Mouse (Mus musculus) G1E (cell line): ENCODE measurements around the gene Pde4d. TPM values are rescaled to one million over a fixed set of nuclear protein-coding genes. Genes with fewer than 3 reads are reported as not detected.

Experiments
- ATAC-seq: 2 replicates; pipeline ENCODE4 v1.8.0; 2016; ENCODE audit warnings: mild to moderate bottlenecking; ENCODE audit not compliant: insufficient number of reproducible peaks, poor library complexity, low FRiP score, severe bottlenecking; ENCODE audit errors: extremely low read depth
- DNase-seq: peaks from one replicate; pipeline ENCODE4 v3.0.0; 2012; ENCODE audit warnings: low spot score
- H3K27me3 ChIP-seq: 2 replicates; pipeline ENCODE4 v1.6.1; 2012; ENCODE audit warnings: mild to moderate bottlenecking, low read length, inconsistent platforms; ENCODE audit not compliant: insufficient read depth
- H3K36me3 ChIP-seq: replicated peaks from 2 replicates; pipeline ENCODE3; 2012; ENCODE audit warnings: mild to moderate bottlenecking, inconsistent platforms
- H3K4me1 ChIP-seq: 2 replicates; pipeline ENCODE4 v1.6.1; 2012; ENCODE audit warnings: low read depth, low read length, inconsistent platforms, mixed read lengths; ENCODE audit not compliant: insufficient read depth
- H3K4me3 ChIP-seq: 2 replicates; pipeline ENCODE4 v1.5.1; 2012; ENCODE audit warnings: low read depth, mild to moderate bottlenecking, inconsistent platforms, low read length, moderate library complexity, mixed read lengths
- H3K9me3 ChIP-seq: replicated peaks from 2 replicates; pipeline ENCODE4 v1.6.1; 2012; ENCODE audit warnings: inconsistent platforms
- CTCF ChIP-seq: IDR thresholded peaks from 2 replicates; pipeline ENCODE4 v1.5.1; 2012; ENCODE audit warnings: low read depth, low read length, inconsistent platforms, mixed read lengths
- GATA1 ChIP-seq: IDR thresholded peaks from 2 replicates; pipeline ENCODE4 v1.6.1; 2012; ENCODE audit warnings: borderline replicate concordance, low read length, inconsistent platforms, mixed read lengths
- GATA2 ChIP-seq: IDR thresholded peaks from 2 replicates; pipeline ENCODE4 v1.6.1; 2012; ENCODE audit warnings: low read depth, low read length, inconsistent platforms, borderline replicate concordance
- POLR2AphosphoS5 ChIP-seq: IDR thresholded peaks from 2 replicates; pipeline ENCODE4 v1.6.1; 2012; ENCODE audit warnings: low read depth, low read length, inconsistent platforms; ENCODE audit not compliant: insufficient replicate concordance
- TAL1 ChIP-seq: conservative IDR thresholded peaks from 2 replicates; pipeline ENCODE4 v1.6.1; 2012; ENCODE audit warnings: low read depth, low read length, inconsistent platforms, mixed read lengths
- polyA plus RNA-seq: library from polyadenylated mRNA; stranded (reverse); fragments of >175 nt; gene quantifications from 2 replicates; pipeline ENCODE4 v1.2.3, GENCODE M21; 2012
- total RNA-seq, 2 experiments: library from RNA; stranded (forward) in 1 of 2; stranded (reverse) in 1 of 2; fragments of 200-1000 nt in 1 of 2; fragments of >200 nt in 1 of 2; fragmentation: Nextera tagmentation in 1 of 2; gene quantifications; 2 replicates each; pipeline ENCODE4 v1.2.3; 2014 to 2017

Pde4d gene
- total and polyA plus RNA-seq, 3 experiments, result 8.2 to 124 (median 22.6) TPM

DNA sequence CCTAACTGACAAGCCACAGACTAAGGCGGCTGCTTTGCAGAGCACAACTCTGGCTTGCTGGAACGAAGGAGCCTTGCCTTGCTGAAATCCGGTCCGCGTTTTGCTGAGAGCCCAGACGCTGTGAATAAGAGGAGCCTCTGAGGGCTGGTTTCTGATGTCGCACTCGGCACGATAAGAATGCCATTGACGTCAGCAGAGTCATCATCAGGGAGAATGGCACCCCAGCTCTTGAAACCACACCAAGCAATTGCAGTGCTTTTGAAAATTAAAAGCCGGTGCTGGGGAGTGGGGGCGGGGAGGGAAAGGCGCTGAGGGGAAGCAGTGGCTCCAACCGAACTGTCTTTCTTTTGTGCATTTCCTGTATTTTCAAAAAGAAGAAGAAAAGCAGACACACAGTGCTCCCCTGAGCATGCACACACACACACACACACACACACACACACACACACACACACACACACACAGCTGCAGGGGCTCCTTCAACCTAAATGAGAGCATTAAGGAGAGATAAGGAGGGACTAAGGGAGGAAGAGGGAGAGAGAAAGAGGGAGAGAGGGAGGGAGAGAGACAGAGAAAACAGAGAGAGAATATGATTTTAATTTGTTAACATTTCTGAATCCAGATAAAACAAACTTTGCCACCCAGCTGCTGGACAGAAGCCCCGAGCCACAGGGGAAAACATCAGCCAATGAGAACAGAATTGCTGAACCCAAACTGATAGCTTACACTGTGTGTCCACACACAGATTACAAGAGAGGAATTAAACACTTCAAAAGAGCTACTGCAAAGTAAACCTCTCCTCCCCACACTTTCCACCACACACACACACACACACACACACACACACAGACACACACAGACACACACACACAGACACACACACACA lies 1372.9 kb downstream of the Pde4d start:
- TF ChIP-seq GATA1 (no peak), POLR2AphosphoS5 (no peak), CTCF (no peak), TAL1 (no peak), GATA2 (no peak)
- Histone ChIP-seq H3K9me3 (no peaks in the 10 kb centered on the region), H3K4me1 (peaks cover 68% of the 10 kb centered on the region), H3K27me3 (no peaks in the 10 kb centered on the region), H3K4me3 (peak overlapping the region; percentile 54; the same call in 1 of the 2 replicates), H3K36me3 (peaks cover 28% of the 10 kb centered on the region)
- peak; percentile 71 for DNase-seq
- ATAC-seq, result peak; percentile 95

GRCm38 (mm10) chr13:109823307-109824031 lies 1373.7 kb downstream of the Pde4d start:
- Histone ChIP-seq H3K27me3 (no peaks in the 10 kb centered on the region), H3K4me1 (peaks cover 72% of the 10 kb centered on the region), H3K9me3 (no peaks in the 10 kb centered on the region), H3K4me3 (no peak overlapping the region; the same call in 1 of the 2 replicates), H3K36me3 (peaks cover 28% of the 10 kb centered on the region)
- ATAC-seq, result no peak
- DNase-seq, result peak; percentile 32
- TF ChIP-seq GATA1 (no peak), GATA2 (no peak), TAL1 (no peak), CTCF (no peak), POLR2AphosphoS5 (no peak)

DNA sequence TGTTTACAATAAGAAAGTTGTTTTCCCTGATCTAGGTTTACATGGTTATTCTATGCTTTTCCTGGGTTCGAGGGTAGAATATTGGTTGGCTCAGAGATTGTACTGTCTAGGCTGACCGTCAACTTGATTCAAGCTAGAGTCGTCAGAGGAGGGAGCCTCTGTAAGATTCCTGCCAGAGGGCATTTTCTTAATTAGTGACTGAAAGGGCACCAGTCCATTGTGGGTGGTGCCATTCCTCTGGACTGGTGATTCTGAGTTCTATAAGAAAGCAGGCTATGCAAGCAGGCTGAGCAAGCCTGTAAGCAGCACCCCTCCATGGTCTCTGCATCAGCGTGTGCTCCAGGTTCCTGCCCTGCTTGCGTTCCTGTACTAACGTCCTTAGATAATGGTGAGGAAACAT lies 1376.1 kb downstream of the Pde4d start:
- Histone ChIP-seq H3K9me3 (no peaks in the 10 kb centered on the region), H3K27me3 (no peaks in the 10 kb centered on the region), H3K4me3 (no peak overlapping the region), H3K36me3 (peaks cover 30% of the 10 kb centered on the region), H3K4me1 (peaks cover 57% of the 10 kb centered on the region)
- DNase-seq, result no peak
- no peak for ATAC-seq
- TF ChIP-seq POLR2AphosphoS5 (no peak), GATA2 (no peak), TAL1 (no peak), GATA1 (no peak), CTCF (no peak)

DNA sequence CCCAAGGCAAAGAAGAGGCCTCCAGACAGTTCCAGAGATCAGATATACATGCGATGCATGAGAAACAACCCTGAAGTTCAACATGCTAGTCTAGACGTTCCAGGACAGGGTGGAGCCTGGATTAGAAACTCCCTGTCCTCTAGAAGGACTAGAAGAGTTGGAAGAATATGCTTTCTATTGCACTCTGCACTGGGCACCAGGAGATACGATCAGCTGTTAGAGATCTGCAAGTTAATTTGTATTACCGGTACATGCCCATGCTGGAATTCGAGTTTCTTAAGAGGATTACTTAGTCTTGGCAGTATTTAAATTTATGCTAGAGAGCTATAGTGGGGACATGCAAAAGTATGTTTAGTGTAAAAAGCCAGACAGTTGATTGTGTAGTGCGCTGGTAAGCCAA lies 1377.6 kb downstream of the Pde4d start:
- Histone ChIP-seq H3K4me1 (peaks cover 45% of the 10 kb centered on the region), H3K36me3 (peaks cover 36% of the 10 kb centered on the region), H3K9me3 (no peaks in the 10 kb centered on the region), H3K4me3 (no peak overlapping the region), H3K27me3 (no peaks in the 10 kb centered on the region)
- ATAC-seq, result no peak
- TF ChIP-seq TAL1, result no peak
- TF ChIP-seq CTCF, result no peak
- TF ChIP-seq GATA1, result no peak
- no peak for TF ChIP-seq POLR2AphosphoS5
- TF ChIP-seq GATA2, result no peak
- no peak for DNase-seq

DNA sequence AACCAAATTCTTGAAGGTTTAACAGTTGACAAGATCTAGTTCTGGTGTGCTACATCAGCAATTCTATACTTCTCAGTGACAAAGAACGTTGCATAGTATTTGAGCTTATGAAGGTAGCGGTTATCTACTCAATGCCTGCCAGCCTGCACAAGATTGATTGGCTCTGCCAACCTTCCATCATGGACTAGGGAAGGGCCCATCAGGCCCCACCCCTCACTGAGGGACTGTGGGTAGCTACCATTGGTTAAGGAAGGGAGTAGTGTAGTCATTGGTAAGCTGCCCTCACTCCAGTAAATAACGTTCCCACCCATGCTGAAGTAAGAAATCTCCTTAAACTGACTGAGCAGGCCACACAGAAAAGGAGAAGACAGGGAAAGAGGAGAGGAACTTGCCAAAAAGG lies 1378.2 kb downstream of the Pde4d start:
- ATAC-seq (no peak), DNase-seq (no peak)
- Histone ChIP-seq H3K36me3 (peaks cover 40% of the 10 kb centered on the region), H3K27me3 (no peaks in the 10 kb centered on the region), H3K9me3 (no peaks in the 10 kb centered on the region), H3K4me3 (no peak overlapping the region), H3K4me1 (peaks cover 41% of the 10 kb centered on the region)
- TF ChIP-seq CTCF (no peak), POLR2AphosphoS5 (no peak), GATA1 (no peak), GATA2 (no peak), TAL1 (no peak)

GRCm38 (mm10) chr13:109829444-109829843 lies 1379.7 kb downstream of the Pde4d start:
- Histone ChIP-seq H3K4me1 (peaks cover 31% of the 10 kb centered on the region), H3K9me3 (no peaks in the 10 kb centered on the region), H3K36me3 (peaks cover 43% of the 10 kb centered on the region), H3K27me3 (no peaks in the 10 kb centered on the region), H3K4me3 (no peak overlapping the region)
- TF ChIP-seq POLR2AphosphoS5, result no peak
- no peak for DNase-seq
- no peak for ATAC-seq
